In genomic region chr6:22339763-22340542, GRCm38 (mm10) we compare ENCODE assay signal across 20 mouse cellular contexts. TPM values are rescaled to one million over a fixed set of nuclear protein-coding genes. Genes with fewer than 3 reads are reported as not detected.
A peak's percentile ranks its signal among the peaks of the same experiment; 100 is the strongest.
DNase-seq lines count a peak whose midpoint lies in the region; ATAC-seq and TF ChIP-seq lines count a peak whose summit lies in the region.
"Had no signal": no experiment of that assay in that cellular context is flagged by ENCODE, and none has a peak within 500 bp of the region (broad histone marks: within the 10 kb centered on the region; RNA-seq: fewer than 3 reads in every experiment).

No protein-coding gene starts in this region.

- DNase-seq in liver, postnatal 0 days, result peak; percentile 28
- no peak for DNase-seq in adrenal gland, postnatal 4 days (ENCODE audit: low spot score in 2 of 2)
- DNase-seq in urinary bladder, adult 18-20 months (ENCODE audit: low spot score in 2 of 2), result no peak
- DNase-seq: adrenal gland, adult 8-10 months; cerebellum, adult 11-12 months; cerebellum, postnatal 25 days; forebrain, postnatal 0 days; gastrocnemius, postnatal 10 days; kidney, adult 11 months; kidney, postnatal 10 days; thymus, adult 18-20 months had no signal

- no peak for TF ChIP-seq CTCF in liver, postnatal 0 days (IDR thresholded peaks at IDR 0.05; ENCODE audit: low read depth)

- ATAC-seq in granulocyte monocyte progenitor cell, adult 5-6 weeks (replicated peaks; ENCODE audit: poor library complexity, severe bottlenecking), result peak; percentile 52
- peak; percentile 97 for ATAC-seq in intestine, embryonic 16.5 days
- peak; percentile 87 for ATAC-seq in liver, postnatal 0 days
- ATAC-seq in stomach, embryonic 16.5 days (ENCODE audit: insufficient read depth, low FRiP score), result peak; percentile 87
- no peak for ATAC-seq in monocyte, adult 5-6 weeks (replicated peaks; ENCODE audit: insufficient number of reproducible peaks, low FRiP score, low TSS enrichment, poor library complexity, severe bottlenecking)
- ATAC-seq: forebrain, postnatal 0 days; midbrain, embryonic 16.5 days had no signal

- H3K4me2 ChIP-seq in intestine, embryonic 16.5 days (ENCODE audit: low read depth, low read length), result no peak overlapping the region
- H3K4me2 ChIP-seq in liver, postnatal 0 days (ENCODE audit: low read depth, low read length), result peak overlapping the region; percentile 30; the same call in 1 of the 2 replicates
- H3K4me2 ChIP-seq in stomach, embryonic 16.5 days (ENCODE audit: low read depth, low read length), result no peak overlapping the region
- H3K4me2 ChIP-seq: hindbrain, embryonic 12.5 days; lung, embryonic 15.5 days had no signal

- peak; percentile 60 for TF ChIP-seq EP300 in liver, postnatal 0 days (IDR thresholded peaks at IDR 0.05; ENCODE audit: low read depth)

- 76% methylated on average over 15 of the region's 15 CpGs for WGBS in intestine, embryonic 16.5 days
- WGBS in liver, postnatal 0 days (ENCODE audit: insufficient replicate concordance), result 58% methylated on average over 15 of the region's 15 CpGs
- 74% methylated on average over 15 of the region's 15 CpGs for WGBS in stomach, embryonic 16.5 days

- peaks cover 12% of the 10 kb centered on the region; the same call in 1 of the 2 replicates for H3K4me1 ChIP-seq in intestine, embryonic 16.5 days (ENCODE audit: control insufficient read depth, insufficient read depth, low read length)
- H3K4me1 ChIP-seq in liver, postnatal 0 days (ENCODE audit: insufficient read depth), result peaks cover 23% of the 10 kb centered on the region
- H3K4me1 ChIP-seq in stomach, embryonic 16.5 days (ENCODE audit: control insufficient read depth, insufficient read depth, low read length), result peaks cover 7% of the 10 kb centered on the region
- H3K4me1 ChIP-seq: hindbrain, embryonic 12.5 days had no signal

- H3K36me3 ChIP-seq in intestine, embryonic 16.5 days (ENCODE audit: control insufficient read depth, insufficient read depth, low read length), result peaks cover 6% of the 10 kb centered on the region; the same call in 1 of the 2 replicates
- H3K36me3 ChIP-seq in liver, postnatal 0 days (replicated peaks; ENCODE audit: insufficient read depth, low read length), result peaks cover 9% of the 10 kb centered on the region
- H3K36me3 ChIP-seq in stomach, embryonic 16.5 days (ENCODE audit: control insufficient read depth, insufficient read depth, low read length), result no peaks in the 10 kb centered on the region; the same call in 1 of the 2 replicates

- H3K9me3 ChIP-seq in intestine, embryonic 16.5 days (ENCODE audit: control insufficient read depth, low read length), result no peaks in the 10 kb centered on the region
- H3K9me3 ChIP-seq in liver, postnatal 0 days (ENCODE audit: low read length), result no peaks in the 10 kb centered on the region
- no peaks in the 10 kb centered on the region for H3K9me3 ChIP-seq in stomach, embryonic 16.5 days (replicated peaks; ENCODE audit: control insufficient read depth, low read length)
- H3K9me3 ChIP-seq: embryonic facial prominence, embryonic 10.5 days; hindbrain, embryonic 12.5 days; lung, embryonic 15.5 days had no signal

- H3K27ac ChIP-seq in intestine, embryonic 16.5 days (ENCODE audit: low read length), result peak overlapping the region; percentile 74
- H3K27ac ChIP-seq in liver, postnatal 0 days (ENCODE audit: low read depth), result peak overlapping the region; percentile 58
- no peak overlapping the region for H3K27ac ChIP-seq in stomach, embryonic 16.5 days (ENCODE audit: low read length)
- H3K27ac ChIP-seq: embryonic facial prominence, embryonic 10.5 days; hindbrain, embryonic 12.5 days; lung, embryonic 15.5 days had no signal

- H3K9ac ChIP-seq in intestine, embryonic 16.5 days (ENCODE audit: low read depth, low read length), result no peak overlapping the region
- no peak overlapping the region for H3K9ac ChIP-seq in liver, postnatal 0 days (replicated peaks)
- no peak overlapping the region for H3K9ac ChIP-seq in stomach, embryonic 16.5 days (ENCODE audit: low read length)
- H3K9ac ChIP-seq: forebrain, postnatal 0 days; hindbrain, embryonic 12.5 days; lung, embryonic 15.5 days had no signal

- H3K4me3 ChIP-seq in intestine, embryonic 16.5 days (ENCODE audit: low read length), result no peak overlapping the region
- H3K4me3 ChIP-seq in liver, postnatal 0 days (ENCODE audit: low read depth, low read length), result no peak overlapping the region
- no peak overlapping the region for H3K4me3 ChIP-seq in stomach, embryonic 16.5 days (replicated peaks; ENCODE audit: low read length)
- H3K4me3 ChIP-seq: embryonic facial prominence, embryonic 10.5 days; erythroblast, embryonic 14.5 days; hindbrain, embryonic 12.5 days; lung, embryonic 15.5 days had no signal

- H3K27me3 ChIP-seq in intestine, embryonic 16.5 days (replicated peaks; ENCODE audit: control insufficient read depth, insufficient read depth, low read length), result no peaks in the 10 kb centered on the region
- no peaks in the 10 kb centered on the region for H3K27me3 ChIP-seq in liver, postnatal 0 days (ENCODE audit: insufficient read depth, low read length)
- H3K27me3 ChIP-seq in stomach, embryonic 16.5 days (ENCODE audit: control insufficient read depth, insufficient read depth, low read length), result no peaks in the 10 kb centered on the region
- H3K27me3 ChIP-seq: hindbrain, embryonic 12.5 days; lung, embryonic 15.5 days had no signal

RNA-seq across cellular contexts. Expression of gene Fam3c, which starts 16.1 kb away (rescaled TPM):
- 17.5 and 23.2 TPM in 2 replicates for total RNA-seq in granulocyte monocyte progenitor cell, adult 5-6 weeks (2014; fragmentation: Nextera tagmentation)
- total RNA-seq in granulocyte monocyte progenitor cell, adult 5-6 weeks (2017), result 55.9 and 63.3 TPM in 2 replicates
- 35.6 and 36.9 TPM in 2 replicates for polyA plus RNA-seq in intestine, embryonic 16.5 days (2015; fragmentation: Nextera tagmentation; extraction: Ambion mirVana)
- polyA plus RNA-seq in liver, postnatal 0 days (2015; fragmentation: Nextera tagmentation; extraction: Ambion mirVana), result 32.6 and 38.2 TPM in 2 replicates
- 82.2 and 90.1 TPM in 2 replicates for polyA plus RNA-seq in stomach, embryonic 16.5 days (2015; fragmentation: Nextera tagmentation; extraction: Ambion mirVana)
- total RNA-seq in adrenal gland, postnatal 4 days (2021), result 10 to 100 TPM; 59.4 to 63.4 TPM
- total RNA-seq in monocyte, adult 5-6 weeks (2017), result 36.6 to 53.6 TPM (median 40.8 TPM) in 3 replicates

RNA-seq across cellular contexts. Expression of gene Wnt16, which starts 51.9 kb away (rescaled TPM):
- total RNA-seq in granulocyte monocyte progenitor cell, adult 5-6 weeks (2014; fragmentation: Nextera tagmentation), result not detected in 2 replicates
- total RNA-seq in granulocyte monocyte progenitor cell, adult 5-6 weeks (2017), result not detected in 2 replicates
- polyA plus RNA-seq in intestine, embryonic 16.5 days (2015; fragmentation: Nextera tagmentation; extraction: Ambion mirVana), result 0.16 and 0.23 TPM in 2 replicates
- polyA plus RNA-seq in liver, postnatal 0 days (2015; fragmentation: Nextera tagmentation; extraction: Ambion mirVana), result not detected in 2 replicates
- 2.6 and 3.4 TPM in 2 replicates for polyA plus RNA-seq in stomach, embryonic 16.5 days (2015; fragmentation: Nextera tagmentation; extraction: Ambion mirVana)
- under 1 TPM; 0.37 to 0.92 TPM for total RNA-seq in adrenal gland, postnatal 4 days (2021)
- total RNA-seq in monocyte, adult 5-6 weeks (2017), result not detected in 3 replicates
- polyA plus RNA-seq: erythroblast, embryonic 14.5 days; midbrain, embryonic 16.5 days had no signal
